Mouse (Mus musculus): ENCODE data around the gene D2hgdh. TPM values are rescaled to one million over a fixed set of nuclear protein-coding genes. Genes with fewer than 3 reads are reported as not detected.

D2hgdh gene
- total RNA-seq, 2 experiments from 2014 or later, result 15.8 to 17.9 TPM

Other genes with a start within 250 kb of the D2hgdh start
- gene Stk25, start 166.2 kb upstream of the D2hgdh start, total RNA-seq (2021), result 100 to 1,000 TPM; 410 to 415 TPM
- 10 to 100 TPM; 56.6 to 59.1 TPM for gene Bok, start 139.2 kb upstream of the D2hgdh start, total RNA-seq (2021)
- gene Atg4b, start 73.4 kb upstream of the D2hgdh start, total RNA-seq (2021), result 10 to 100 TPM; 79.1 to 81.4 TPM
- 10 to 100 TPM; 35.7 to 37.6 TPM for gene Thap4, start 70.0 kb upstream of the D2hgdh start, total RNA-seq (2021)
- gene Dtymk, start 23.0 kb upstream of the D2hgdh start, total RNA-seq (2021), result 10 to 100 TPM; 54.2 to 54.8 TPM
- gene Ing5, start 20.9 kb upstream of the D2hgdh start, total RNA-seq (2021), result 10 to 100 TPM; 12.6 to 14.7 TPM
- not detected for gene Gal3st2, start 36.4 kb downstream of the D2hgdh start, total RNA-seq (2021)
- gene Gal3st2b, start 93.4 kb downstream of the D2hgdh start, total RNA-seq (2021), result under 1 TPM; 0.28 to 0.62 TPM
- under 1 TPM; 0.05 to 0.10 TPM for gene Gal3st2c, start 165.6 kb downstream of the D2hgdh start, total RNA-seq (2021)
- 1 to 10 TPM; 7.6 to 9.5 TPM for gene Neu4, start 195.5 kb downstream of the D2hgdh start, total RNA-seq (2021)
- under 1 TPM; 0.15 to 0.18 TPM for gene Pdcd1, start 227.6 kb downstream of the D2hgdh start, total RNA-seq (2021)